ENCODE assay signal across 7 mouse cellular contexts in the genomic region with DNA sequence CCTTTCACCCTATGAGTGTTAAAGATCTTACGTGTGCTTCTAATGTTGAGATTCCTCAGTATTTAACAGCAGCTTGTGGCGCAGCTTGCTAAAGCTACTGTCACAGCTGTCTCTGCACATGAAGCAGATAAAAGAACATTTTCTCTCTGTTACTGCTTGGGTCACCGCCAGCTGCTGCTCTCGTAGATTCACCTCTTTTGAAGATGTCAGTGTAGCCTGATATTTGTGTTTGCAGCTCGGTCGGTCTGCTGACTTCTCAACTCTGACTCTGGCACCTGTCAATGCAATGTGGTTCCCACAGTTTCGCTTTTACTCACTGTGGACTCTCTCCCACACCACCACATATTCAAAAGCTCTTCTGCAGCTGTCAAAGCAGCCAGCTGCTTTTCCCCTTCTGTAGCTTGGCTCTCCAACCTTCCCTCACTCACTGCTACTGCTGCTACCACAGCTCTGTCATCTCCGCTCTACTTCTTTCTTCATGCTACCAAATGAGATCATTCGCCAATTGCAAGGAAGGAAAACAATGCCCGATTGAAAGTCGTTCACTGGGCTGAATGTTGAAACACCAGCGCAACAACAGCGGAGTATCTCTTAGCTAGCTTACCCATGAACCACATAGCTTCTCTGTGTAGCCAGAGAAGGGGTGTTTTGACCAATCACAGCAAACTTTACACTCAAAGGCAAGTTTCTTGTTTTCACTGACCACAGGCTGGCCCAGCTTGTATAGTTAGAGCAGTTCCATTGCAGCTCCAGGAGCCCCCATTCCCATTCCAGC. TPM values are rescaled to one million over a fixed set of nuclear protein-coding genes. Genes with fewer than 3 reads are reported as not detected.
DNase-seq lines count a peak whose midpoint lies in the region; ATAC-seq lines count a peak whose summit lies in the region.

No protein-coding gene starts in this region.

- ATAC-seq in neural tube, embryonic 13.5 days (ENCODE audit: low read depth), result no peak
- 0 out of 2 replicates have a peak, but pooled peaks have one; percentile 41 for ATAC-seq in megakaryocyte-erythroid progenitor cell, adult 5-6 weeks (replicated peaks; ENCODE audit: low FRiP score, low TSS enrichment, poor library complexity, severe bottlenecking)

- no peak overlapping the region for H3K4me3 ChIP-seq in neural tube, embryonic 13.5 days

- H3K4me1 ChIP-seq in neural tube, embryonic 13.5 days (replicated peaks), result no peaks in the 10 kb centered on the region

- H3K36me3 ChIP-seq in neural tube, embryonic 13.5 days, result no peaks in the 10 kb centered on the region

- DNase-seq in neural tube, embryonic 10.5 days (ENCODE audit: extremely low spot score, low spot score), result no peak
- peak; percentile 6 to 7 for DNase-seq in frontal cortex, postnatal 10 days (ENCODE audit: low spot score in 2 of 2)
- DNase-seq in layer of hippocampus, adult 9-11 months, result peak; percentile 30
- DNase-seq in thymus, postnatal 0 days (ENCODE audit: low spot score), result peak; percentile 90
- DNase-seq in cerebellum, postnatal 36 days, result no peak

- no peaks in the 10 kb centered on the region for H3K27me3 ChIP-seq in neural tube, embryonic 13.5 days

- WGBS in neural tube, embryonic 13.5 days, result 68% methylated on average over 13 of the region's 13 CpGs

- H3K4me2 ChIP-seq in neural tube, embryonic 13.5 days, result 0 out of 2 replicates have a peak overlapping the region, but pooled peaks have one; percentile 1

- H3K27ac ChIP-seq in neural tube, embryonic 13.5 days (replicated peaks), result no peak overlapping the region

- no peaks in the 10 kb centered on the region for H3K9me3 ChIP-seq in neural tube, embryonic 13.5 days

- H3K9ac ChIP-seq in neural tube, embryonic 13.5 days, result no peak overlapping the region

RNA-seq across cellular contexts. Expression of gene Fam174a, which starts 45.3 kb away (rescaled TPM):
- polyA plus RNA-seq in neural tube, embryonic 13.5 days (2015; fragmentation: Nextera tagmentation; extraction: Ambion mirVana), result 28.6 and 29.6 TPM in 2 replicates
- total RNA-seq in megakaryocyte-erythroid progenitor cell, adult 5-6 weeks (2014; fragmentation: Nextera tagmentation), result 5.3 and 8.9 TPM in 2 replicates
- total RNA-seq in megakaryocyte-erythroid progenitor cell, adult 5-6 weeks (2017), result 4.4 and 13.0 TPM in 2 replicates
- 25.6 and 28.8 TPM in 2 replicates for polyA plus RNA-seq in thymus, postnatal 0 days (2015; fragmentation: Nextera tagmentation; extraction: Ambion mirVana)

Comparison
In these comparisons a context has a peak if more than half of its experiments do, and no peak if none do; other contexts are left out.
1. DNase-seq: peak in frontal cortex, postnatal 10 days (2 of 2), layer of hippocampus, adult 9-11 months (single experiment) and thymus, postnatal 0 days (single experiment); none in neural tube, embryonic 10.5 days (single experiment) and cerebellum, postnatal 36 days (0 of 2).